Mouse (Mus musculus) forebrain, embryonic 14.5 days (tissue): ENCODE results near the gene Gm14403. TPM values are rescaled to one million over a fixed set of nuclear protein-coding genes. Genes with fewer than 3 reads are reported as not detected.
"Not testable (repeated sequence)": the region's sequence is repeated elsewhere in the genome, so short reads cannot be mapped to it uniquely, and the experiment has no call there.

Experiments
- ATAC-seq: fragments of 200-750 bp; cut with Nextera tagmentation; 2 replicates; pipeline ENCODE4 v1.8.0; 2017; ENCODE audit warnings: mild to moderate bottlenecking, moderate library complexity
- DNase-seq: peaks from one replicate; pipeline ENCODE4 v3.0.0-alpha.2; 2015; ENCODE audit warnings: low spot score
- H3K27ac ChIP-seq: fragments of 300-500 bp; sonication (generic); 2 replicates; pipeline ENCODE4 v1.5.1; 2014; ENCODE audit warnings: low read depth, mild to moderate bottlenecking, control low read depth, low read length, moderate library complexity
- H3K27me3 ChIP-seq: fragments of 300-500 bp; sonication (generic); replicated peaks from 2 replicates; pipeline ENCODE4 v1.6.1; 2014; ENCODE audit warnings: low read length, control low read depth, mixed read lengths; ENCODE audit not compliant: control insufficient read depth, insufficient read depth
- H3K36me3 ChIP-seq: fragments of 300-500 bp; sonication (generic); 2 replicates; pipeline ENCODE4 v1.6.1; 2014; ENCODE audit warnings: low read length, control low read depth; ENCODE audit not compliant: control insufficient read depth, insufficient read depth
- H3K4me1 ChIP-seq: fragments of 300-500 bp; sonication (generic); 2 replicates; pipeline ENCODE4 v1.6.1; 2014; ENCODE audit warnings: antibody characterized with exemption, low read length, control low read depth; ENCODE audit not compliant: control insufficient read depth, insufficient read depth
- H3K4me2 ChIP-seq: fragments of 300-500 bp; sonication (generic); 2 replicates; pipeline ENCODE4 v1.6.1; 2014; ENCODE audit warnings: mild to moderate bottlenecking, control low read depth, low read length
- H3K4me3 ChIP-seq: fragments of 300-500 bp; sonication (generic); 2 replicates; pipeline ENCODE4 v1.5.1; 2014; ENCODE audit warnings: low read depth, low read length, control low read depth
- H3K9ac ChIP-seq: fragments of 300-500 bp; sonication (generic); 2 replicates; pipeline ENCODE4 v1.6.1; 2014; ENCODE audit warnings: mild to moderate bottlenecking, low read length, control low read depth, moderate library complexity
- H3K9me3 ChIP-seq: fragments of 300-500 bp; sonication (generic); replicated peaks from 2 replicates; pipeline ENCODE4 v1.6.1; 2016; ENCODE audit warnings: low read length, control low read depth, mixed read lengths; ENCODE audit not compliant: control insufficient read depth
- WGBS: fragments of 180-500 bp; shearing (Covaris S2); extraction: QIAGEN DNeasy Blood & Tissue Kit; methylation state at CpG from one replicate; pipeline ENCODE4 v1.1.7; 2014; 5-methylcytosine and 5-hydroxymethylcytosine counted together
- polyA plus RNA-seq: library from polyadenylated mRNA; unstranded; fragments of >200 nt; fragmentation: Nextera tagmentation; extraction: Ambion mirVana; gene quantifications from 2 replicates; pipeline ENCODE4 v1.2.1, GENCODE M21; 2014

Gene Gm14403
- polyA plus RNA-seq, 1 experiment from 2014 or later = 3.3 TPM

GRCm38 (mm10) chr2:177511972-177512371 is 14.0 kb downstream of the Gm14403 start:
- H3K4me2 ChIP-seq, H3K9ac ChIP-seq, H3K27me3 ChIP-seq, ATAC-seq, H3K4me3 ChIP-seq, H3K36me3 ChIP-seq, H3K9me3 ChIP-seq, DNase-seq, H3K4me1 ChIP-seq, H3K27ac ChIP-seq: not testable (repeated sequence)
- 88% methylated on average over 3 of the region's 3 CpGs for WGBS

- not testable (repeated sequence) for ATAC-seq, H3K9me3 ChIP-seq, H3K27me3 ChIP-seq, H3K9ac ChIP-seq, H3K27ac ChIP-seq, H3K4me2 ChIP-seq, DNase-seq, H3K4me3 ChIP-seq, H3K36me3 ChIP-seq, H3K4me1 ChIP-seq
- WGBS = 89% methylated on average over 4 of the region's 4 CpGs
Observed at GRCm38 (mm10) chr2:177513991-177514479, 16.0 kb downstream of the Gm14403 start.

GRCm38 (mm10) chr2:177517746-177518145 is 19.7 kb downstream of the Gm14403 start:
- not testable (repeated sequence) for H3K4me3 ChIP-seq, ATAC-seq, H3K36me3 ChIP-seq, H3K9ac ChIP-seq, H3K4me1 ChIP-seq, DNase-seq, H3K9me3 ChIP-seq, H3K4me2 ChIP-seq, H3K27me3 ChIP-seq, H3K27ac ChIP-seq
- WGBS = 84% methylated on average over 9 of the region's 9 CpGs

GRCm38 (mm10) chr2:177518354-177518753 is 20.3 kb downstream of the Gm14403 start:
- not testable (repeated sequence) for DNase-seq, H3K4me1 ChIP-seq, H3K27ac ChIP-seq, H3K27me3 ChIP-seq, ATAC-seq, H3K9me3 ChIP-seq, H3K4me3 ChIP-seq, H3K9ac ChIP-seq, H3K4me2 ChIP-seq, H3K36me3 ChIP-seq
- WGBS = 87% methylated on average over 7 of the region's 7 CpGs

- not testable (repeated sequence) for H3K27me3 ChIP-seq, H3K9ac ChIP-seq, H3K4me3 ChIP-seq, H3K27ac ChIP-seq, DNase-seq, H3K4me1 ChIP-seq, ATAC-seq, H3K4me2 ChIP-seq, H3K9me3 ChIP-seq, H3K36me3 ChIP-seq
- WGBS = 87% methylated on average over 1 of the region's 1 CpGs
Observed at GRCm38 (mm10) chr2:177518960-177519359, 20.9 kb downstream of the Gm14403 start.

- ATAC-seq (no peak), DNase-seq (no peak)
- no peaks in the 10 kb centered on the region for H3K36me3 ChIP-seq
- no peaks in the 10 kb centered on the region for H3K27me3 ChIP-seq
- H3K9me3 ChIP-seq = no peaks in the 10 kb centered on the region; the same call in 1 of the 2 replicates
- WGBS = 82% methylated on average over 8 of the region's 8 CpGs
- H3K4me1 ChIP-seq = no peaks in the 10 kb centered on the region
- H3K27ac ChIP-seq = no peak overlapping the region
- H3K4me3 ChIP-seq = no peak overlapping the region
- no peak overlapping the region for H3K4me2 ChIP-seq
- H3K9ac ChIP-seq = no peak overlapping the region
Observed at GRCm38 (mm10) chr2:177520035-177520434, 22.0 kb downstream of the Gm14403 start.

- WGBS = 91% methylated on average over 20 of the region's 20 CpGs
- Histone ChIP-seq H3K9ac (no peak overlapping the region), H3K4me1 (no peaks in the 10 kb centered on the region), H3K36me3 (no peaks in the 10 kb centered on the region), H3K9me3 (no peaks in the 10 kb centered on the region; the same call in 1 of the 2 replicates), H3K27me3 (no peaks in the 10 kb centered on the region), H3K4me2 (no peak overlapping the region), H3K4me3 (no peak overlapping the region), H3K27ac (no peak overlapping the region)
- DNase-seq (no peak), ATAC-seq (no peak)
Observed at GRCm38 (mm10) chr2:177523061-177523460, 25.0 kb downstream of the Gm14403 start.

- H3K4me2 ChIP-seq, DNase-seq, ATAC-seq, H3K4me1 ChIP-seq, H3K9ac ChIP-seq, H3K27me3 ChIP-seq, H3K27ac ChIP-seq, H3K4me3 ChIP-seq, H3K36me3 ChIP-seq, H3K9me3 ChIP-seq: not testable (repeated sequence)
- WGBS = 86% methylated on average over 6 of the region's 6 CpGs
Observed at GRCm38 (mm10) chr2:177523674-177524073, 25.7 kb downstream of the Gm14403 start.

- H3K36me3 ChIP-seq, H3K4me1 ChIP-seq, H3K27ac ChIP-seq, DNase-seq, H3K27me3 ChIP-seq, H3K4me2 ChIP-seq, ATAC-seq, H3K4me3 ChIP-seq, H3K9ac ChIP-seq, H3K9me3 ChIP-seq: not testable (repeated sequence)
- 92% methylated on average over 16 of the region's 16 CpGs for WGBS
Observed at GRCm38 (mm10) chr2:177524171-177524570, 26.2 kb downstream of the Gm14403 start.
